21 mouse cellular contexts compared by ENCODE assay signal in genomic region chr3:153648713-153649112, GRCm38 (mm10).
DNase-seq lines count a peak whose midpoint lies in the region; ATAC-seq and TF ChIP-seq lines count a peak whose summit lies in the region.
"Had no signal": no experiment of that assay in that cellular context is flagged by ENCODE, and none has a peak within 500 bp of the region (broad histone marks: within the 10 kb centered on the region; RNA-seq: fewer than 3 reads in every experiment).

No protein-coding gene starts in this region.

- no peak overlapping the region for H3K4me3 ChIP-seq in forebrain, embryonic 13.5 days
- no peak overlapping the region for H3K4me3 ChIP-seq in forebrain, embryonic 10.5 days
- no peak overlapping the region for H3K4me3 ChIP-seq in hindbrain, embryonic 13.5 days
- no peak overlapping the region for H3K4me3 ChIP-seq in hindbrain, postnatal 0 days (ENCODE audit: low read length)
- no peak overlapping the region for H3K4me3 ChIP-seq in neural tube, embryonic 13.5 days
- no peak overlapping the region for H3K4me3 ChIP-seq in neural tube, embryonic 15.5 days (replicated peaks)
- H3K4me3 ChIP-seq: embryonic facial prominence, embryonic 10.5 days; heart, adult 2 months; heart, embryonic 15.5 days had no signal

- 0 out of 2 replicates have a peak overlapping the region, but pooled peaks have one; percentile 25 for H3K27ac ChIP-seq in forebrain, embryonic 13.5 days
- H3K27ac ChIP-seq in forebrain, embryonic 10.5 days: no peak overlapping the region
- H3K27ac ChIP-seq in hindbrain, embryonic 13.5 days: peak overlapping the region; percentile 14; the same call in 1 of the 2 replicates
- no peak overlapping the region for H3K27ac ChIP-seq in hindbrain, postnatal 0 days
- H3K27ac ChIP-seq in neural tube, embryonic 13.5 days (replicated peaks): peak overlapping the region; percentile 29; the same call in 1 of the 2 replicates
- H3K27ac ChIP-seq in neural tube, embryonic 15.5 days (replicated peaks): no peak overlapping the region
- H3K27ac ChIP-seq: embryonic facial prominence, embryonic 10.5 days; heart, adult 2 months; heart, embryonic 15.5 days had no signal

- 32% methylated on average over 8 of the region's 8 CpGs for WGBS in forebrain, embryonic 13.5 days
- 80% methylated on average over 8 of the region's 8 CpGs for WGBS in forebrain, embryonic 10.5 days
- 61% methylated on average over 8 of the region's 8 CpGs for WGBS in hindbrain, embryonic 13.5 days
- 62% methylated on average over 8 of the region's 8 CpGs for WGBS in hindbrain, postnatal 0 days
- WGBS in neural tube, embryonic 13.5 days: 55% methylated on average over 8 of the region's 8 CpGs
- 45% methylated on average over 8 of the region's 8 CpGs for WGBS in neural tube, embryonic 15.5 days

- no peaks in the 10 kb centered on the region for H3K27me3 ChIP-seq in forebrain, embryonic 13.5 days
- no peaks in the 10 kb centered on the region for H3K27me3 ChIP-seq in forebrain, embryonic 10.5 days (ENCODE audit: poor library complexity, severe bottlenecking)
- no peaks in the 10 kb centered on the region for H3K27me3 ChIP-seq in hindbrain, embryonic 13.5 days
- no peaks in the 10 kb centered on the region for H3K27me3 ChIP-seq in hindbrain, postnatal 0 days (ENCODE audit: insufficient read depth, low read length)
- no peaks in the 10 kb centered on the region for H3K27me3 ChIP-seq in neural tube, embryonic 13.5 days
- H3K27me3 ChIP-seq in neural tube, embryonic 15.5 days (replicated peaks): no peaks in the 10 kb centered on the region
- H3K27me3 ChIP-seq: heart, embryonic 15.5 days had no signal

- ATAC-seq in forebrain, embryonic 13.5 days: no peak
- ATAC-seq in hindbrain, embryonic 13.5 days (ENCODE audit: low FRiP score): no peak
- no peak for ATAC-seq in hindbrain, postnatal 0 days
- no peak for ATAC-seq in neural tube, embryonic 13.5 days (ENCODE audit: low read depth)
- ATAC-seq in neural tube, embryonic 15.5 days (ENCODE audit: low FRiP score): no peak; the same call in 1 of the 2 replicates
- ATAC-seq: CD4-positive, CD25-positive, alpha-beta regulatory T cell, adult 4 months had no signal

- no peak for DNase-seq in forebrain, embryonic 10.5 days (ENCODE audit: extremely low spot score, low spot score)
- DNase-seq in hindbrain, postnatal 0 days (ENCODE audit: low spot score): no peak
- peak; percentile 46 for DNase-seq in layer of hippocampus, adult 9-11 months
- DNase-seq in layer of hippocampus, adult 9-10 months (ENCODE audit: low spot score): no peak
- DNase-seq: adrenal gland, adult 8-10 months; adrenal gland, postnatal 36 days; B cell, adult 2 months; cerebellum, adult 2 months; cerebellum, postnatal 10 days; gastrocnemius, postnatal 14 days; heart, adult 2 months; heart, postnatal 14 days had no signal

- no peaks in the 10 kb centered on the region for H3K36me3 ChIP-seq in forebrain, embryonic 13.5 days (ENCODE audit: poor library complexity, severe bottlenecking)
- H3K36me3 ChIP-seq in forebrain, embryonic 10.5 days (replicated peaks): no peaks in the 10 kb centered on the region
- H3K36me3 ChIP-seq in hindbrain, embryonic 13.5 days: no peaks in the 10 kb centered on the region
- H3K36me3 ChIP-seq in hindbrain, postnatal 0 days (ENCODE audit: insufficient read depth, low read length): no peaks in the 10 kb centered on the region
- no peaks in the 10 kb centered on the region for H3K36me3 ChIP-seq in neural tube, embryonic 13.5 days
- no peaks in the 10 kb centered on the region for H3K36me3 ChIP-seq in neural tube, embryonic 15.5 days
- H3K36me3 ChIP-seq: heart, embryonic 15.5 days had no signal

- H3K9ac ChIP-seq in forebrain, embryonic 13.5 days: no peak overlapping the region
- no peak overlapping the region for H3K9ac ChIP-seq in hindbrain, embryonic 13.5 days
- H3K9ac ChIP-seq in hindbrain, postnatal 0 days (replicated peaks; ENCODE audit: low read length): no peak overlapping the region
- no peak overlapping the region for H3K9ac ChIP-seq in neural tube, embryonic 13.5 days
- H3K9ac ChIP-seq in neural tube, embryonic 15.5 days (replicated peaks): no peak overlapping the region
- H3K9ac ChIP-seq: heart, embryonic 15.5 days had no signal

- no peak for TF ChIP-seq CTCF in hindbrain, postnatal 0 days (IDR thresholded peaks at IDR 0.05; ENCODE audit: low read depth)

- peaks cover 25% of the 10 kb centered on the region for H3K4me1 ChIP-seq in forebrain, embryonic 13.5 days
- peaks cover 24% of the 10 kb centered on the region for H3K4me1 ChIP-seq in forebrain, embryonic 10.5 days
- peaks cover 41% of the 10 kb centered on the region for H3K4me1 ChIP-seq in hindbrain, embryonic 13.5 days (replicated peaks)
- 0 out of 2 replicates have a peak, but pooled peaks cover 5% of the 10 kb centered on the region for H3K4me1 ChIP-seq in hindbrain, postnatal 0 days (ENCODE audit: insufficient read depth, low read length)
- H3K4me1 ChIP-seq in neural tube, embryonic 13.5 days (replicated peaks): peaks cover 35% of the 10 kb centered on the region
- H3K4me1 ChIP-seq in neural tube, embryonic 15.5 days: peaks cover 15% of the 10 kb centered on the region
- H3K4me1 ChIP-seq: heart, embryonic 15.5 days had no signal

- no peaks in the 10 kb centered on the region for H3K9me3 ChIP-seq in forebrain, embryonic 13.5 days (replicated peaks)
- no peaks in the 10 kb centered on the region for H3K9me3 ChIP-seq in forebrain, embryonic 10.5 days
- H3K9me3 ChIP-seq in hindbrain, embryonic 13.5 days: no peaks in the 10 kb centered on the region
- H3K9me3 ChIP-seq in hindbrain, postnatal 0 days (ENCODE audit: low read length): no peaks in the 10 kb centered on the region
- H3K9me3 ChIP-seq in neural tube, embryonic 13.5 days: no peaks in the 10 kb centered on the region
- no peaks in the 10 kb centered on the region for H3K9me3 ChIP-seq in neural tube, embryonic 15.5 days (replicated peaks)
- H3K9me3 ChIP-seq: embryonic facial prominence, embryonic 10.5 days; G1E; heart, embryonic 15.5 days had no signal

- H3K4me2 ChIP-seq in forebrain, embryonic 13.5 days: no peak overlapping the region
- no peak overlapping the region for H3K4me2 ChIP-seq in hindbrain, embryonic 13.5 days
- no peak overlapping the region for H3K4me2 ChIP-seq in hindbrain, postnatal 0 days (ENCODE audit: low read depth, low read length)
- no peak overlapping the region for H3K4me2 ChIP-seq in neural tube, embryonic 13.5 days
- no peak overlapping the region for H3K4me2 ChIP-seq in neural tube, embryonic 15.5 days
- H3K4me2 ChIP-seq: heart, embryonic 11.5 days; heart, embryonic 15.5 days had no signal

Comparison
In these comparisons a context has a peak if more than half of its experiments do, and no peak if none do; other contexts are left out.
1. H3K27ac ChIP-seq: peak in forebrain, embryonic 13.5 days (single experiment), hindbrain, embryonic 13.5 days (single experiment) and neural tube, embryonic 13.5 days (single experiment); none in forebrain, embryonic 10.5 days (single experiment), hindbrain, postnatal 0 days (single experiment) and neural tube, embryonic 15.5 days (single experiment).